Mouse (Mus musculus) adrenal gland, postnatal 14 days (tissue): ENCODE measurements around the gene S100a6. TPM values are rescaled to one million over a fixed set of nuclear protein-coding genes. Genes with fewer than 3 reads are reported as not detected.

Experiments
- DNase-seq: peaks from one replicate; pipeline ENCODE4 v3.0.0; 2021; ENCODE audit warnings: mixed read lengths
- total RNA-seq: library from RNA; stranded (reverse); gene quantifications from 2 replicates; pipeline ENCODE4 v1.2.3, GENCODE M21; 2021

S100a6 gene
- total RNA-seq, 1 experiment from 2014 or later = 54.3 TPM

DNA sequence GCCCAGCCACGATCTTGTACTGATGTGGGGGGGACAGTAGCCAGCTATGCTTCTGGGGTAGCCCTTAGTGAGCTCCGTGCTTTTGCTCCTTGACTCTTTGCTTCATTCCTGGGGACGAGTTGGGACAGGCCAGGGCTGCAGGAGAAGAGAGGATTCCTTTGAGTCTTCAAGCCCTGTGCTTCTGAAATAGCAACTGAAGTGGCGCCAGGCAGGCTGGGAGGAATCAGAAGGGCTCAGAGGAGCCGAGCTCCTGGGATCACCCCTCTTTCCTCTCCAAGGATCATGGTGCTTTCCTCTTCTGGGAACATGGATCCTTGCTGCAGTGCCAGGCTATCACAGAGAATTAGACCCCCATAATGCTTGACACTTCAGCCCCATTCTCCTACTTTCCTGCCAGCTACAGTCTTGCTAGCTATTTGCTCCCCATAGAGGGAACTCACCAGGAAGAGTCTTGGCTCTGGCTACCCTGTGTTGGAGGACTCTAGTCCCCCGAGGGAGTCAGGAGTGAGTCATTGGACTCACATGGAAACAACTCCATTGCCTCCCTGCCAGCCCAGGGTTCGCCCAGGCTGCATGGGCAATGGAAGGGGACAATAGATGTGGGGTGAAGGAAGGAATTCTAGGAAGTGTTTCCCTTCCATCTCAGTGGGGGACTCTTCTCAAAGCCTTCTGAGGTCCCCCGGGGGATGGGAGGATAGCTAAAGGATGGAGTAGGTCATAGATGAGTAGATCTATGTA, 12.1 kb upstream of the S100a6 start:
- peak; percentile 56 for DNase-seq

DNA sequence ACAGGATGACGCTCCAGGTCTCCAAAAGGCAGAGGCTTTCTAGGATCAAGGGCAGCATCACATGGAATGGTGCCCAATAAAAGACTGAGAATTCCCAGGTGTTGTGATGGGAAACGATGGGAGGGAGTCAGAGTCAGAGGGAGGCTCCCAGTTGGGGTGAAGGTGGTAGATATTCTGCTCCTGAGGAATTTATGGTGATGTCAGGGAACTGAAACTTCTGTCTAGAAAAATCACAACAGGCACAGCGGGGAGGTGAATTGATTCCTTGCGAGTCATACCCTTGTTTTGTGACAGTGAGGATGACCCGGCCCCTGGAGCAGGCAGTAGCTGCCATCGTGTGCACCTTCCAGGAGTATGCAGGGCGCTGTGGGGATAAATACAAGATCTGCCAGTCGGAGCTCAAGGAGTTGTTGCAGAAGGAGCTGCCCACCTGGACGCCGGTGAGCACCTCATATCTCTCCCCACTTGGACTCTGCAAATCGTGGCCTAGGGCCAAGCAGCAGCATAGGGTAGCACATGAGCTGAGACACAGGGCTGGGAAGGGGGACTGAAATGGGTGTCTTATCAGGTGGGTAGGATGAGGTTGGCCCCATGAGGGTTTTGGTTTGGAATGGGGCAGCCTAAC, 11.1 kb upstream of the S100a6 start, which contains the start of gene Gm42674:
Gene Gm42674 (plus strand): TSS at position 419 of the 625 bp plus-strand sequence.
- DNase-seq = no peak

DNA sequence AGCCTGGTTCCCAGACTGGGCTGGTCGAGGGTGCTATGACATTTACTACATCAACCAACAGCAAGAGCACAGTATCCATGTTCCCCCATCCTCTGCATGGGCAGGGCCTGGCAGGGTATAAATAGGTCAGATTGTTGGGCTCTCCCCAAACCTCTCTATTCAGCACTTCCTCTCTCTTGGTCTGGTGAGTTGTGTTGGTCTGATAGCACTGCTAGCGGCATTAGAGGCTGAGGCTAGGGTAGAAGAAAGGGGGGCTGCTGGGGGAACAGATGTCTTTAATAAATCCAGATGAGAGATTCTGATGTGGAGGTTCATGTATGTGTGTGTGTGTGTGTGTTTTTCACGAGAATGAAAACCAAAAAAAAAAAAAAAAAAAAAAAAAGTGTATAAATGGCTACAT, 9.1 kb upstream of the S100a6 start, which contains the start of gene S100a4:
Gene S100a4 (plus strand): TSS at position 149 of the 400 bp plus-strand sequence.
- no peak for DNase-seq

DNA sequence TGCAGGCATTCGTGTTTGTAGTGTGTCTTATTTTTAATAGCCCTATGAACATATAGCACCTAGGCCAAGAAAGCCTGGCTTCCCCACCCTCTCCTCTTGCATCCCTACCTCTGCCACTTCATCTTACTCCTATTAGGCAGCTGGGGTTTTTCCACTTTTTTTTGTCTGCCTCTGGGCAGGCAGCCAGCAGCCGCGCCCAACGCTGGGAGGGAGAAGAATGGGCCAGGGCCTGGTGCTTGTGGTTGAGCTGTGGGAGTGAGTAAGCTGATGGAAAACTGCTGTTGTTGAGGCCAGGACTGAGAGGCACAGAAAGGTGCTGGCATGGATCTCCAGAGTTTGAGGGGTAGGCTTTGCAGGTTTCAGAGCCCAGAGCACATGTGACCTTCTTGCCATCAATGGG, 8.3 kb upstream of the S100a6 start:
- DNase-seq = peak; percentile 85

DNA sequence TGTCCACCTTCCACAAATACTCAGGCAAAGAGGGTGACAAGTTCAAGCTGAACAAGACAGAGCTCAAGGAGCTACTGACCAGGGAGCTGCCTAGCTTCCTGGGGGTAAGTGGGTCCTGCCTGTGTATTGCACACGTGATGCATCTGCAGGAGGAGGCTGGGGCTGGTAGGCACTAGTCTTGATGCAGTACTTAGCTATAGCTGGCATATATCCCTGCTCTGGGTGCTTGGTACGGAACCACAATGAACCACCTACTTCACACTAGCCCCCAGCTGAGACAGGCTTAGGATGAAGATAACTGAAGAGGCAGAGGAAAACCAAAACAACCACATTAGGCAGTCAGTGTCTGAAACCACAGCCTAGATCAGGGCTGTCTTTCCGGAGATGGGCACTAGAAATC, 7.6 kb upstream of the S100a6 start:
- no peak for DNase-seq

DNA sequence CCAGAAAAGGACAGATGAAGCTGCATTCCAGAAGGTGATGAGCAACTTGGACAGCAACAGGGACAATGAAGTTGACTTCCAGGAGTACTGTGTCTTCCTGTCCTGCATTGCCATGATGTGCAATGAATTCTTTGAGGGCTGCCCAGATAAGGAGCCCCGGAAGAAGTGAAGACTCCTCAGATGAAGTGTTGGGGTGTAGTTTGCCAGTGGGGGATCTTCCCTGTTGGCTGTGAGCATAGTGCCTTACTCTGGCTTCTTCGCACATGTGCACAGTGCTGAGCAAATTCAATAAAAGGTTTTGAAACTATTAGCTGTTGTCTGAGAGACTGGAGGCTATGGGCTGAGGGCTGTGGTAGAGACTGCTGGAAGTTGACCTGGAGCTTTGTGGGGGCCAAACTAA, 6.9 kb upstream of the S100a6 start:
- no peak for DNase-seq

DNA sequence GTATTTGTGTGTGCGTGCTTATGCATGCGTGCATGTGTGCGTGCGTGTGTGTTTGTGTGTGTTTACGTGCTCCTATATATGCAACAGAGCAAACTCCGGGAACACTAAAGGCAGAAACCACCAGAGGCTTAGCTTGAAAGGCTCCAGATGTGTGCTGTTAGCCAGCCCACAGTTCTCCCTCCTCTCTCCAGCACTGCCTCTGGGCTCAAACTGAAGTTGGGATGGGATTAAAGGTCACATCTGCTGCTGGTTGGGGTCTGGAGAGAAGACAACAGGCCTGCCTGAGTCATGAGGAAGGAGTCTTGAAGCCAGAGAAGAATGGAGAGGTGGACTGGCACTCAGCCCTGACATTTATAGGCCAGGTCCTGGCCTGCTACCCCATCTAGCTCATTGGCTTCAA, 6.5 kb upstream of the S100a6 start:
- no peak for DNase-seq

DNA sequence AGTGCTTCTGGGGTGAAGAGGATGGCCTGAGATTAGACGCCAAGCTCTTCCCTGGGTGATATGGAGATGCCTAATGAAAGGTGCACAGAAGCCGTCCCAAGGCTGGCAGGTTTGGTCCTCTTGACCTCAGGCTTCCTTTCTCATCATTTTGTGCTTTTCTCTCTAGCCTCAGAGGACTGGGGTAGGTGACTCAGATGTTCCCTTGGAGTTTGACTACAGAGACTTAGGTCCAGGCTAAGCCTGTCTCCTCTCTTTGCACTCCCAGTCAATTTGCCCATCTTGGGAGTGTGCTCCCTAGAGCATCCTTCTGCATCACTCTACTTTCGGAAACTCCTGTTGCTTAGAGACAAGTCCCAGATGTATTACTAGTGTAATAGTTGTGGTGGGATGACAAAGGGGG, 5.3 kb upstream of the S100a6 start:
- no peak for DNase-seq

DNA sequence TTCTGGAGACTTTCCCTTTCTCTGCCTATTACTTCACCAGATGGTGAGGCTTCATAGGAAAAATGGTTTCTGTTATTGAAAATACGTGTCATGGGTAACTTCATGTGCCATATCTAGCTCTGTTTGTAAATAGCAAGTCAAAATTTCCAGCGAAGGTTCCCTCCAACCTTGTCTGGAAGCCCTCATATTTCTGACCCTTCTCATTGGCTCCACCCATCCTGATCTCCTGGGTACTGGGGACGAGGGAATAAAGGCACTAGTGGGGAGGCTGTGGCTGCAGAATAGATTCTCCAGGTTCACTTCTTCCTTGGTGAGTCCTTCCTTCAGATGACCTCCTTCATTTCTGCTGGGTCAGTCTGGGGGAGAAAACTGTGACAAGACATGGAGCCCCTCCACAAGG, 4.5 kb upstream of the S100a6 start, which contains the start of gene S100a5:
Gene S100a5 (plus strand): TSS at position 301 of the 400 bp plus-strand sequence.
- DNase-seq = no peak

DNA sequence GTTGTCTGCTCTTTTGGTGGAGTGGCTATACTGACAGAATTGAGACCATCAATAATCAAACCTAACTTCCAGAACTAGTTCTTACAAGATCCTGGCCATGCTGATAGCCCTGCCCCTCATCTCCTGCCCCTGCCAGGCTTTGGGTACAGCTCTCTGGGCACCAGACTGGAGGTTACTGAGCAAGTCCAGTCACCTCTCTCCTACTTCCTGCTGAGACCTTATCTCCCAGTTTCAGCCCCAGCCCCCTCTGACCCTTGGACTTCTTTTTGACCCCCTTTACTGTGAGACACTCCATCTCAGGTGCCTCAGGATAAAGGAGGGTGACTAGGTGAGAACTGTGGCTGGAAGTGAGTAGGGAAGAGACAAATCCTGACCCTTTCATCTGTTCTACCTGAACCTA, 3.6 kb upstream of the S100a6 start:
- DNase-seq = no peak

DNA sequence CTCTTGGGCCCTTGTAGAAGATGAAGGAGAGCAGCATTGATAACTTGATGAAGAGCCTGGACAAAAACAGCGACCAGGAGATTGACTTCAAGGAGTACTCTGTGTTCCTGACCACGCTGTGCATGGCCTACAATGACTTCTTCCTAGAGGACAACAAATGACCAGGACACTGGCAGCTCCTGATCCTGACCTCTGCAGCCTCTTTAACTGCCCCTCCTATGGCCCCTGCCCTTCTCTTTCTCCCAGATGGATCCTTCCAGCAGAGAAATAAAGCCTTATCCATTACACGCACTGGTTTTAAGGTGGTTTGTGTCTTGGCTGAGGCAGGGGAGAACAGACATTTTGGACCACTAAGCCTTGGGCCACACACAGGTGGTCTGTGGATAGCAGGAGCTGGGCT, 1.2 kb upstream of the S100a6 start:
- no peak for DNase-seq

DNA sequence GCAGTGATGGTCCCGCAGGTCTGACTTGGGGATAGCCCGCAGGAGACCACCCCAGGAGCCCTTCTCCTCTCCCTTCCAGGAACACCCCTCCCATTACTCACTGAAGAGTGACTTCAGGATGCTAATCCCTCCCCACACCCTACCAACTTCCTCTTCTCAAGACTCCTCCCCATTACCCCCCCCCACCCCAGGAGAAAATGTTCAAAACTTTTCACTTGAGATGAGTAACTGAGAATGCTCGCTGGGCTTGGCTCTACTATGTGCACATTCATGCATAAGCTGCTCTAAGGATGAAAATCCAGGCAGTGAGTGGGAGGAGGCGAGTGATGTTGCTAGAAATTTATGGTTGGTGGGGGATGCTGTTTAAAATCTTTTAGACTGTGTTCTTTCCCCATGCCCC, 621 bp upstream of the S100a6 start:
- no peak for DNase-seq

DNA sequence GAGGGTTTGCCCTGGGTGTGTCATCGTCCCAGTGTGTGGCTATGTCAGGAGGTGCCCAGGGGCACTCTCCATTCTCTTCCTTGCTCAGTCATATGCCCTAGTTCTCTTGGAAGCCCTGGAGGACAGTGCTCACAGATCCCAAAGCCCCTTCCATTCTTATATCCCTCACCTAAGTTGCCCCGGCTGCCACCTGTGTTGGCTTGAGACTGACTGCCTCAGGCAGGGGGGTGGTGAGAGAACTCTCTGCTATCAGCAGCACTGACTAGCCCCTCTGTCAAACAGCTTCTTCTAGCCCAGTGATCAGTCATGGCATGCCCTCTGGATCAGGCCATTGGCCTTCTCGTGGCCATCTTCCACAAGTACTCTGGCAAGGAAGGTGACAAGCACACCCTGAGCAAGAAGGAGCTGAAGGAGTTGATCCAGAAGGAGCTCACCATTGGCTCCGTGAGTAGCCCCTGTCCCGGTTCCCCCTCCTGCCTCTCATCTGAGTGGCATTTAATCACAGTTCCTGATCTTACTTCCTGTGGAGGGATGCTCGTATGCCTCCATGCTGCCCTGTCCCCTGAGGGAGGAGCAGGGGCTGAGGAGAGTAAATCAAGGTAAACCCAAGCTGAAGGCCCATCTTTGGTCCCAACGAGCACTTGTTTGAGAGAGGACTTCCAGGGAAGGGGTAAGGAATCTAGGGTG, 922 bp downstream of the S100a6 start:
- no peak for DNase-seq

DNA sequence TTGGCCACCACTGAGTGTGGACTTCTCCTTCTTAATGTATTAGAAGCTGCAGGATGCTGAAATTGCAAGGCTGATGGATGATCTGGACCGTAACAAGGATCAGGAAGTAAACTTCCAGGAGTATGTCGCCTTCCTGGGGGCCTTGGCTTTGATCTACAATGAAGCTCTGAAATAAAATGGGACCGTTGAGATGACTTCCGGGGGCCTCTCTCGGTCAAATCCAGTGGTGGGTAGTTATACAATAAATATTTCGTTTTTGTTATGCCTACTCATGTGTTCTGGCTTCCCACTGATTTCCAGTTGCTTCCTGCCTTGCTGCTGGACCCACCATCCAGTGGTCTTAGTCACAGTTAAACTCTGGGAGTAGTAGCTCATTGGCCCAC, 1.5 kb downstream of the S100a6 start:
- DNase-seq = no peak

DNA sequence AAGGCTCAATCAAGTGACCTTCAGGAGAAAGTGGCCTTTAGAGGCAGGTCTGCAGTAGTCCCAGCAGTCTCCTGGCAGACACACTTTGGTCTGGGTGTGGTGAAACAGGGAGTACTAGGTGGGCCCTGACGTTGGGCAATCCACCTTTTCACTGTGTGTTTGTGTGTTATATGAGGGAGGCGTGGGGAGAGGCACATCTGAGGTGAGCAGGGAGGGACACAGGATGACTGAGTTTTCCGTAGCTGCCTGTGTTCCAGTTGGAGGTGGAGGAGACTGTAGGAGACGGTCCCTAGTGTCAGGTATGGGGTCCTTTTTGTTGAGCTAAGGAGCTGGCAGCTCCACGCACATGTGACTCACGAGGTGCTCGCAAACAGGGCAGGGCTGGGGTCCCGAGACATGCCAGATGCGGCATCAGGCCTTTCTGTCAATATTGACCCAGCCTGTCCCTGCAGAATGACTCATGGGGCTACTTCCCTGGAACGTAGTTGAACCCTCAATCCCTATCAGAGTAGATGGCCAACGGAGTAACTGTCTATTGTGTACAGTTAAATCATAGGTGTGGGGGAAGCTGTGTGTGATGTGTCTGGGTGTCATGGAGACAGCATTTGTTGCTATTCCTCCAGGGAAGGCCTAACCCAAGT, 2.0 kb downstream of the S100a6 start:
- DNase-seq = no peak

DNA sequence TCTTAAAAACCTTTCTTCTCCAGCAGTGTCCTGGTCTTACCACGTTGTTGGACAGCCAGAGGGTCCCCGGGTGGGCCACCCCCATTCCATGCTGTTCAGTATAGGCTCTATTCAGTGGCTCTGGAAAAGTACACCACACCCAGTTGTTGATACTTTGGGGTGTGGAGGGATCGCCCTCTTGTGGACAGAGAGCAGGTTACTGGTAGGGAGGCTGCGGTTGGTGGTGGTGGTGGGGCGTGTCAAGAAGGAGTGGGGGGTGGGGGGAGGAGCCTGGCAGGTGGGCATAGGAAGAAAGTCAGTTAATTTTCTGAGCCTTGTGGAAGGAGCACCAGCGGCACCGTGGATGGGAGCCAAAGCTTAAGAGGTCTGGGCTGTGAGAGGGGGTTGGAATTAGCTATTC, 2.7 kb downstream of the S100a6 start:
- peak; percentile 90 for DNase-seq

DNA sequence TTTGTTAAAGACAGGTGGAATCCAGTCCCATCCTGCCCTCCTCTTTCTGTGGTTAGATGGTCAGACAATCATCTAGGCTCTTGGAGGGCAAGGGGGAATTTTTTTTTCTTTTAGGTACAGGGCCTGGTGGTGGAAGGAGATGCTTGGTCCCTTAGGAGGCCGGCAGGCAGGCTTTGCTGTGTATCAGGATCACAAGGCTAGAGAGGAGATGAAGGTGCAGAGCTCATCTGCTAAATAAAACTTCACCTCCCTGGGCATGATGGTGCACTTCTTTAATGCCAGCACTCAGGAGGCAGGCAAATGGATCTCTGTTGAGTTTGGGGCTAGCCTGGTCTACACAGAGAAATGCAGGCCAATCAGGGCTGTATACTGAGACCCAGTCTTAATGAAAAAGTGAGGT, 3.2 kb downstream of the S100a6 start:
- no peak for DNase-seq

DNA sequence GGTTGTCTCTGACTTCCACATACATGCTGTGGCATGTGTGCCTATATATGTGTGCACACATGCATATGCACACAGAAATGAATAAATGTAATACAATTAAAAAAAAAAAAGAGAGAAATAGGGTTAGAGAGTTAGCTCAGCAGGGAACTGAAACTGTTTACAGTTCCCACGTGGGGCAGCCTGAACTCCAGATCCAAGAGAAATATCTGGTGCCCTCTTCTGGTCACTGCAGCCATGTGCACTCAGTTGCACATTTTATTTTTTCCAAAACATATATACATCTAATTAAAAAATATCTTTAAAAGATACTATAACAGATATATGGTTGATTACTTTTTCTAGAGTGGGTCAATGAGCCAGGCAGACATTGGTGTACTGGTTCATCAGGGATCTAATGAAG, 4.9 kb downstream of the S100a6 start:
- DNase-seq = no peak

DNA sequence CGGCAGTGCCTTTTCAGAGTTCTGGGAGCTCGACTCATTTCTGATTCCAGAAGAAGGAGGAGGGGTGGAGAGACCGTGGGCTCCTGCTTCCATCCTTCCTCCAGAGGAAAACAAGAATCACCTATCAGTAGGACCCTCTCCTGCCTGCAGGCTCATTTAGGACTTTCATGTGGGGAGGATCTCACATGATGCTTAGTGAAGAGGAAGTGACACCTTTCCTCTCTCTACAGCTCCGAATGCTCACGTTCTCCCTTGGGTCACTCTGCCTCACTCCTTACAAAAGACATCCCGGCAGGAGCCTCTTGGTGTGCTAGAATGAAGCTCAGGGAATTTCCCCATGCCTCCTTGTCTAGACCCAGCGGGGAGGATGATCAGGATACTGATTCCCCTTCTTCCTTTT, 8.9 kb downstream of the S100a6 start:
- no peak for DNase-seq

DNA sequence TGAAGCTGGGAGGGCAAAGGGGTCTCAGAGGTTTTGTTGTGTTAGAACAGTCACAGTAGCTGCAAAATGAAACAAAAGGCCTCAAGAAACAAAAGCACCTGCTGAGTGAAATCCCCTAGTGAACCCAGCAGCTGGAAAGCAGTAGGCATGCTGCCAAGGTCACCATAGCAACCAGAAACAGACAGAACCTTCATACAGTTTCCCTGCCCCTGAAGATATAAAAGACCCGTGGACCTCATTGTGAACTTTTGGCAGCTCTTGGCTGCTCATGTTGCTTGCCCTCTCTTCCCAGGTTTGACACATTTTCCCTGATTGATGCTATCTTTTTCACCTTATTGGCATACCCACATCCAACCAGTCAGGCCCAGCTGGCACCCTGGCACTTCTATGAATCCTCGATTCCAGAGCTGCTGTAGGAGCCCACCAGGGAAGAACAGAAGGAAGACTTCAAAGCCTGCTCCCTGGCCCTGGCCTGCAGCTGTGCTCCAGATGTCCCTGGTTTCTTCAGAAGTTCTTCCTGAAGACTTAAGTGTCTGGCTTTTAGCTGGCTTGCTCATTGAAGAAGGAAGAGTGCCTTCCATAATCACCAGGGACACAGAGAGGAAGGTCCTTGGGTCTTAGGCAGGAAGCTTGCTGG, 10.9 kb downstream of the S100a6 start:
- peak; percentile 80 for DNase-seq

DNA sequence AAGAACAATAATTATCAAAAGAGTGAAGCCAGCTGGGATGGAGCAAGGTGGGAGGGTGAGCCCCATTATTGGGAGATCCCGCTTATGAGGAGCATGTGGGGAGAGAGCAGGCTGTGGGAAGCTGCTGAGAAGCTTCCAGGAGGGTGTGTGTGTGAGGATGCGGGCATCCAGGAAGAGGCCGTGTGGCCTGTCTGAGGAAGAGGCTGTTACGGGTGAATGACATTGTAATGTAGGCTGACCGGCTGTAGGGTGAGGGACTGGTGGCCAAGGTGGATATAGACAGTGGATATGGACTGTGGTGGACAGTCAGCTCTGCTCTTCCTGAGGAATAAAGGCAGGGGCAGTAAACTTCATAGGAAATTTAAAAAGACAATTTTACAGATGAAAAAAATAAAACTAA, 12.8 kb downstream of the S100a6 start:
- no peak for DNase-seq

DNA sequence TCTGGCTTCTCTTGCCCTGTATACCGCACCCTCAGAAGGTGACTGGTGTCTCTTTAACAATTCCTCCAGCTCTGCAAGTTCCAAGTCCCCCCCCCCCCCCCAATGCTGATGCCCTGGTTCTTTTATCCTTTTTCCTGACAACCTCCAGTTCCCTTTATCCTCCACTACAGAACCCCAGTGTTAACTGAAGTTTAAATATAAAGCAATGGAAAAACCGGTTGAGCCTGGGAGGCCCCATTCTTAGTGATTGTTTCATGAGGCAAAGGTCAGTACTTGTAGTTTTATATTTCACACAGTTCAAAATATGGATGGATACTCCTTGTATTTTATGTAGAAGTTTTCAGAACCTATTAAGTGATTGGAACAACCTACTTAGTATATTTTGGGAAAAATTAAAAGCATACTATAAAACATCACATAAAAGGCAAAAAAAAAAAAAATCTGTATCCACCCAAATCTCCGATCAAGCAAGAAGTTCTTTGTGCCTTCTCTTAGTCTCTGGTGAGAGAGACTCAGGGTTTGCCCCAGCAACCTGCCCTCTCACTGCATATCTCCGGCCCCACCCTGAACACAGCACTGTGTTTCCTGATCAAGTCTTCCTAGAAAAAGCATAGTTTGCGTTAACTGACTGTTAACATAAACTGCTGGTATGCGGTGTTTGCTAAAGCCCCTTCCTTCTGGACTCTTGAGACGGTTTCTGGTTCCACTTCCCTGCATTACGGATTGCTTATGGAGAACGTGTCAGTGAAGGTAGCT, 13.8 kb downstream of the S100a6 start:
- DNase-seq = no peak
